Mouse (Mus musculus): ENCODE measurements around the gene Abcc8.

DNA sequence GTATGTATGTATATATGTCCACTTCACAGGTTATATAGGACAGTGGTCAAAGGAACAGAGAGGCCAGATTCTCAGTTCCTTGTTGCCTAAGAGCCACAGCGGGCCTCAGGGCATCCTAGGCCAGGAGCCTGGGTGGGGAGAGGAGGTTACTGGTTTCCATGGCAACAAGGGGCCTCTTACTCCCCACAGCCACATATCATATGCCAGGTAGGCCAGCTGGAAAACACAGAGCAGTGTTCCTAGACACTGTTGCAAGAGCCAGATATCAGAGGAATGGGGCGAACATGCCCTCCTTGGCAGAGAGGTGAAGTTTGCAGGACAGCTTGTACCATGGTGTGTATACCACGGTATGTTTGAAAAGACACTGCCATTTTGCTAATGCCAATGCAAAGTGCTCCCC is 66.4 kb downstream of the Abcc8 start:
- TF ChIP-seq GATA1 (IDR thresholded peaks at IDR 0.05; ENCODE audit: borderline replicate concordance, low read length) (no peak), FLI1 (IDR thresholded peaks at IDR 0.05; ENCODE audit: low read length) (no peak)

All from megakaryocyte, embryonic 14.5 days (primary cell).